Mouse (Mus musculus) cerebellum, adult 2 months (tissue): Measurements from ENCODE around the gene Dennd1a.

ENCODE experiments used
- CTCF ChIP-seq: fragments of 200-500 bp; IDR thresholded peaks from 2 replicates; pipeline ENCODE4 v1.5.1; 2011; ENCODE audit warnings: low read depth, mild to moderate bottlenecking, control low read depth, low read length, moderate library complexity, borderline replicate concordance; ENCODE audit not compliant: insufficient read depth
- POLR2A ChIP-seq: fragments of 200-500 bp; IDR thresholded peaks from 2 replicates; pipeline ENCODE4 v1.6.1; 2011; ENCODE audit warnings: low read length, control low read depth, borderline replicate concordance; ENCODE audit not compliant: insufficient read depth

- TF ChIP-seq CTCF, result no peak
- TF ChIP-seq POLR2A, result no peak
These were observed 474.8 kb downstream of the Dennd1a start for GRCm38 (mm10) chr2:37812401-37812800.
